Mouse (Mus musculus): ENCODE results near the gene Cpa3.

- TF ChIP-seq EP300 (optimal IDR thresholded peaks at IDR 0.05) (no peak), CTCF (IDR thresholded peaks at IDR 0.05; ENCODE audit: low read depth) (no peak)
These were observed 16.6 kb downstream of the Cpa3 start for GRCm38 (mm10) chr3:20225429-20225828.
